Mouse (Mus musculus): ENCODE data around the gene Azi2.

Gene Azi2

GRCm38 (mm10) chr9:118040218-118041021 lies at the start of gene Azi2:
Gene Azi2, plus strand, starts transcription at chr9:118040499.
- DNase-seq (ENCODE audit: low read depth): peak; percentile 93

GRCm38 (mm10) chr9:117996631-117997030 lies 43.7 kb upstream of the Azi2 start:
- DNase-seq (ENCODE audit: low read depth): no peak

- DNase-seq (ENCODE audit: low read depth): no peak
These were observed 38.8 kb upstream of the Azi2 start for GRCm38 (mm10) chr9:118001488-118001887.

- no peak for DNase-seq (ENCODE audit: low read depth)
These were observed 36.9 kb upstream of the Azi2 start for GRCm38 (mm10) chr9:118003218-118003886.

GRCm38 (mm10) chr9:118003937-118004336 lies 36.4 kb upstream of the Azi2 start:
- DNase-seq (ENCODE audit: low read depth): no peak

DNA sequence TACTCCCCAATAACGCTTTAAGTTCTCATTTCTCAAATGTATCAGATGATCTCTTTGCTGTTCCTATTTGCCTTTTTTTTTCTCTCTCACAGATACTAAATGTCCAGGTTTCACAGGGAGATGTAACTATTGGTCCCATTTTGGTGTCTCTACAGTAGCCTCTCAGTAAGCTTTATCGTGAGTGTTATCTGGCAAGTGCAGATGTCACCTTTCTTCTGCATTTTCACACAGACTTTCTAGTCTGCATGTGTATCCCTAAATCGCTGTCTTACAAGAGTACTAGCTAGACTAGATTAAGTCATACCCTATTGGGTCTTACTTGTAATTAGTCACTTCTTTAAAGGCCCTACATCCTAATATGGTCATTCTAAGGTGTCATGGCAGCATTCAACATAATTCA lies 27.4 kb upstream of the Azi2 start:
- no peak for DNase-seq (ENCODE audit: low read depth)

GRCm38 (mm10) chr9:118024966-118025365 lies 15.3 kb upstream of the Azi2 start:
- no peak for DNase-seq (ENCODE audit: low read depth)

DNA sequence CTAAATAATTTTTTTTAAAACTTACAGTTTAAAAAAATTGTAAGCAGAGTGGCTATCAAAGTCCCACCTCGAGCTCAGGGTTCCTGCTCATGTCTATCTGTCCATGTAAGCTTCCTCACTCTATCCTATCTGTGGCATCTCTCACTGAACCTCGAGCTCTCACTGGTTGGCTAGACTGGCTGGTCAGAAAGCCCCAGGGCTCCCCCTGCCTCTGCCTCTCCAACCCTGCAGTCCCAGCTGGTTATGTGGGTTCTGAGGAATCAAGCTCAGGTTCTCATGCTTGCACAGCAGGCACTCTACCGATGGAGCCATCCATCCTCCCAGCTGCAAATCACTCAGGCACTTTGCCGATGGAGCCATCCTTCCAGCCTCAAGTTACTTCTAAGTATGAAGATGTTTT lies 10.8 kb upstream of the Azi2 start:
- no peak for DNase-seq (ENCODE audit: low read depth)

GRCm38 (mm10) chr9:118030252-118030651 lies 10.0 kb upstream of the Azi2 start:
- DNase-seq (ENCODE audit: low read depth): no peak

DNA sequence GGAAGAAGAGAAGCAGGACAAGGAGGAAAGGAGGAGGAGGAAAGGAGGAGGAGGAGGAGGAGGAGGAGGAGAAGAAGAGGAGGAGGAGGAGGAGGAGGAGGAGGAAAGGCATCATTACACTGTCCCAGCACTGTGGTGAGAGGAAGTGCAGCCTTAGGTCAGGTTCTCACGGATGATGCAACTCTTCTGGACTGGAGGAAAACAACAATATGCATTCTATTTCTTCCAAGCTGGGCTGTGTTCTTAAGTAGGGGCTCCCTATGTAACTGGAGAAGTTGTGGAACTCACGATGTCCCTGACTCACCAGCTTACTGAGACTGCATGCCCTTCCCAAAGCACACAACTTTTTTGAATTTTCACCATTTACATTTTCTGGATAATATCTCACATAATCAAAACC lies 8.6 kb upstream of the Azi2 start:
- DNase-seq (ENCODE audit: low read depth): no peak

DNA sequence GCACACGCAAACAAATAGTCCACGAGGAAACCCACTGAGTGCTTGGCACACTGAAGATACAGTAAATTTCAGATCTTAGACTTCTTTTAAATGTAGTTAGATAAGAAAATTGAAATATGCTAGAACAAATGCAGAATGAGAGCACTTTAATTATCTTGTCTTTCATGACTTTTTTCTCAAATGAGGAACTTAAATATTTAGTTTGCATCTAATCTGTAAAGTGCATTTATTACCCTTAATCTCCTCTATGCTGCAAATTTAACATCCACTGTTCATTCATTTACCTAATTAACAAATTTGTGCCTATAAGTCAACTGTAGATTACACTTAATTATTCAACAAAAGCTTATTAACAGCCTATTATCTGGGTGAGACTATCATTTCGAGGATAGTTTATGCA lies 5.3 kb upstream of the Azi2 start:
- DNase-seq (ENCODE audit: low read depth): no peak

DNA sequence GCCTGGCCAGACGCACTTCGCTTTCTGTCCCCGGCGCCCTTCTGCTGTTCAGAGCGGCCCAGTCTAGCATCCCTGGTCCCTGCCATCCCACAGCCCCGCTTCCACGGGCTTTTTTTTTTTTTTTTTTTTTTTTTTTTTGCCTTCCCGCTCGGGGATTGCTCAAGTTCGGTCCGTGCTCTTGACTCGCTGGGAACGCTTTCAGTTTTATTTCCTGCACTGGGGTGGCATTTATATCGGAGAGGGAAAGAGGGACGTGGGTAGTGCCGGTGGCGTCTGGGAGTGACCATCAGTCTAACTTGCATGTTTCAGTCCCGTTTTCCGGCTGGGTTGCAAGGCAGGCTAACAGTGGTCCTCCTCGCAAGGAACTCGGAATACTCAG lies 712 bp downstream of the Azi2 start:
- DNase-seq (ENCODE audit: low read depth): no peak

DNA sequence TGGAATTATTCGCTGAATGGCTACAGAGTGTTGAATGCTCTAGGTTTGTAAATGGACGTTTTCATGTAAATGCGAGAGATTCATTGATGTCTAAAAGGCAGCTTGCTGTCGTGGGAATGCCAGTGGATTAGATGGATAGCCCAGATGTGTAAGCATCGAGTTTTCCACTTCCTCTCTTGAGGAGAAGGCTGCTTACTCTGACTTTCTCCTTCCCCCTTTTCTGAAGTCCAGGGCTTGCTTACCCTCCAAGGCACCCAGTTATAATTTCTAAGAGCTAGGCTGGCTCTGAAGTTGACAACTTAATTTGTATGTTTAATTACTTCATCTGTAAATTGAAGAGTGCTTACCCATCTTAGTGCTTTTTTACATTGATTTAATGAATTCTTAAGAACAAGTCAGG lies 1.3 kb downstream of the Azi2 start:
- no peak for DNase-seq (ENCODE audit: low read depth)

DNA sequence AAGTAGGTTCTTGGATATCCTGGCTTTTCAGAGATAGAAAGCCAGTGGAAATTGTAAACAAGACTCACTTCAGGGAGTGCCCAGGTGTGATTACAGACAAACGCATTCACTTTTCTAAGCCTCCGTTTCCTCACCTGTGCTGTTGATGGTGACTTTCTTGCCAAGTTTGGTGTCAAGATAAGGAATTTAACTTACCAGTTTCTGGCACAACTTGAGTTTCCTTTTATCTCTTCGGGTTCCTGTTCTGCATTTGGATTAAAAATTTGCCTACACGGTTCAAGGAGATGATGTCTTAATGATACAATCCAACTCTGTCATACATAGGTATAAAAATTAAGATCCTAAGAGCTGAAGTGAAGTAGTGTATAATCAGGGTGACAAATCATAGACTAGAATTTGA lies 2.4 kb downstream of the Azi2 start:
- DNase-seq (ENCODE audit: low read depth): no peak

- DNase-seq (ENCODE audit: low read depth): no peak
These were observed 3.3 kb downstream of the Azi2 start for GRCm38 (mm10) chr9:118043581-118043980.

GRCm38 (mm10) chr9:118045011-118045533 lies 4.8 kb downstream of the Azi2 start:
- no peak for DNase-seq (ENCODE audit: low read depth)

DNA sequence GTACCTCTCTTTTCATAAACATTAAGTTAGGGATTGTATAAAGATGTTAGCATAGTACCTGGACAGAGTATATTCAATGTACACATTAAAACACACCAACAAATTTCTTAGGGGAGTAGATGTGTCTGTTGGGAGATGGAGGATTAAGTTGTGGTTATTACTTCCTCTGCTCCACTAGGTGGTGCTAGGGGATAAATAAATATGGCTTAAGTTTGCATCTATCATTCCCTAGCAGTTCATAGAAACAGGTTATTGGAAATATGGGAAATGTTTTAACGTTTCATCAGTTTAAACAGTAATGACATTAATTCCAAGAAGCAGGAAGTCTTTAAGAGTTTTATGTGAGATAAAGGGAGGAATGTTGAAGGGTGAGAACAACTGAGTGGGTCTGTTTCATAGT lies 13.0 kb downstream of the Azi2 start:
- DNase-seq (ENCODE audit: low read depth): no peak

- no peak for DNase-seq (ENCODE audit: low read depth)
These were observed 18.8 kb downstream of the Azi2 start for GRCm38 (mm10) chr9:118059101-118059500.

GRCm38 (mm10) chr9:118070442-118070841 lies 30.1 kb downstream of the Azi2 start:
- no peak for DNase-seq (ENCODE audit: low read depth)

DNA sequence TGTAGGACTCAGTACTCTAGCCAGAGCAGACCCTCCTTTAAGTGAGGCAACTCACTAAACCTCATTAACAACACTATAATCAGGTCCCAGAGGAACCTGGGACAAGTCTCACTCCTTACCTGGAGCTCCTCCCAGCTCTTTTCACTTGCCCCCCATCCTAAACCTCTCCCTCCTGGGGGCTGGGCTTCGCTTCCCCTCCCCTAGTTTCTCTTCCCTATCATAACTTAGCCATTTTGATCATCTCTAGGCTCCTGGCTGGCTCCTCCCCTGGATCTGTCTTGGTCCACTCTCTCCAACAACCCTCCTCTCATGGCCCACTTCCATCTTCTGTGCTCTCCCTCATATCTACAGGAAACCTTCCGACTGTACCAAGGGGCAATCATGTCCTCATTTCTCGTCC lies 31.0 kb downstream of the Azi2 start:
- no peak for DNase-seq (ENCODE audit: low read depth)

DNA sequence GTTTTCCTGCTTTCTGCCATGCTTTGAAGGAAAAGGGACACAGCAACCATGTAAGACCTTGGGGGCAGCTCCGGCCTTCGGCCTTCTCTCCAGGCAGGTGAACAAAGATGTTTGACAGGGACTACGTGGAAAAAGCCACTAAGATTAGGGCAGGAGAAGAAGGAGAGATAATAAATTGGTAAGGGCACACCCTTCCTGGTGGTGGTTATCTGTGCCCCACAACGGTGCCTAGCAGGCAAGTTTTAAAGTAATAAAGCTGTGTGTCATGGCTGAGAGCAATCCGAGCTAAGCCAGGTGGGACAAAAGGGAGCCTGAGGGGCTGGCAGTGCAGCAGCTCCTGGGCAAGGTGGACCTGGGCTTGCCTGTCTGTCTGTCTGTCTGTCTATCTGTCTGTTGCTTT lies 31.8 kb downstream of the Azi2 start:
- no peak for DNase-seq (ENCODE audit: low read depth)

GRCm38 (mm10) chr9:118073358-118073757 lies 33.1 kb downstream of the Azi2 start:
- no peak for DNase-seq (ENCODE audit: low read depth)

- no peak for DNase-seq (ENCODE audit: low read depth)
These were observed 42.5 kb downstream of the Azi2 start for GRCm38 (mm10) chr9:118082575-118083431.

Data from c-Kit-positive CD71-negative TER-119-negative erythroid progenitor cells, embryonic 14.5 days (primary cell).